Mouse (Mus musculus) spleen, postnatal 10 days (tissue): Measurements from ENCODE around the gene Gck.

Experiments
- DNase-seq, 2 experiments: peaks; one replicate each; pipeline ENCODE4 v3.0.0; 2021 to 2022; ENCODE audit warnings: low spot score in 2 of 2

Gck gene

GRCm38 (mm10) chr11:5949586-5950352 is at the start of gene Gck:
Gene Gck, minus strand, starts transcription at chr11:5950081.
- DNase-seq = peak in 1 of 2 experiments; percentile 24

GRCm38 (mm10) chr11:5998472-5998871 is 48.6 kb upstream of the Gck start:
- DNase-seq = no peak

GRCm38 (mm10) chr11:5995989-5996388 is 46.1 kb upstream of the Gck start:
- DNase-seq = peak; percentile 71 to 89

DNA sequence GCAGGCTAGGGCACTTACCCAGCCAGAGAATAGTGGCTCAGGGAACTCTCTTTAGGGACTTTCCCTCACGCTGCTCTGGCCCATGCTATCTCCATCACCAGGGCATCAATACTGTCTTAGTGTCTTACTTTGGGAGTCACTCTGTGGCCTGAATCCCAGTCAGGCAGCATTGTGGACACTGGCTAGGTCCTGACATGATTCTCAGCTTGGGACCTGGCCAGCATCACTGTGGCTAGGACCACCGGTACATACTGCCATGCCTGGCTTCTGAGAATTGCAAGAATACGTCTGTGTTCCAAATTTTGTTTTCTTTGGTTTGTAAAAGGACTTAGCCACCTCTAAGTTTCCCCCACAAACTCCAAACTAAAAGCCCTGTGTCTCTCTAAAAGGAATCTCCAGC is 45.0 kb upstream of the Gck start:
- DNase-seq = no peak

DNA sequence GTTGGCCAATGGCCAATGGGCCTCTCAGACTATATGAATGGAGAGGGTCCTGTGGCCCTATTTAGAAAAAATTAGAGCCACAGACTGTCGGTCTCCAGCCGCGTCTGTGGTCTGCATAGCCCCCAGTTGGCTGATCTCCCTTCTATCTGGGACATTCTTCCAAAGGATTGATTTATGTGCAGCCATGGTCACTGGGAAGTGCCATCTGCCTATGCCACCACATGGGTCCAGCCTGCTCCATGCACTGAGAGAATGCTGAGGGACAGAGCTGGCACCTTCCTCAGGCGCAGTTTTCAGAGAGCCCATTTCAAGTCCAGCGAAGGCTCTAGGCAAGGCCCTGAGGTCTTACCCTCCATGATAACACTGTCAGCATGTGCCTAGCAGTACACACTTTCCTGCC is 44.3 kb upstream of the Gck start:
- DNase-seq = no peak

- peak in 1 of 2 experiments; percentile 69 for DNase-seq
These were observed 41.0 kb upstream of the Gck start for GRCm38 (mm10) chr11:5990910-5991309.

DNA sequence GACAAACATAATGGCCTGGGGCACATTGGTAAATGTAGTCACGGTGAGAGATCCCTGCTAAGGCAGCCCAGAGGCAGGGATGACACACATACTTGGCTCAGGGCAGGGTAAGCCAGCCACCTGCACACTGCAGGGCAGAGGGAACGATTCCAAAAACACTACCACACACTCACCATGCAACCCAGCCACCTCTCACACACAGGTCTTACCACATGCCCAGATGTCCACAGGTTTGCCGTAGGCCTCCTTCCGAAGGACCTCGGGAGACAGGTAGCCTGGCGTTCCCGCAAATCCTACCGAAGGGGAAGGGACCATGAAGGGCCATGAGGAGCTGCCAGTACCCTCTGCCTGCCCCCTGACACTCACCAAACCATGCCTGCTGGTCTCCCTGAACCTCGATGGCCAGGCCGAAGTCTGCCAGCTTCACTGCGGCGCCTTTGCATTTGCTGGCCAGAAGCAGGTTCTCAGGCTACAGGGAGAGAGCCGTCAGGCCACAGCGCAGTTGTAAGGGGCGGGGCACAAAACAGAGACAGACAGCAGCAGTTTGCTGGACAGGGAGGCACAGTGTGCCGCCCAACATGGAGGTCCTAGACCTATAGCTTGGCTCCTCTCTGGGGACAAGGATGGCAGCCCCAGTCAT is 40.2 kb upstream of the Gck start:
- no peak for DNase-seq

DNA sequence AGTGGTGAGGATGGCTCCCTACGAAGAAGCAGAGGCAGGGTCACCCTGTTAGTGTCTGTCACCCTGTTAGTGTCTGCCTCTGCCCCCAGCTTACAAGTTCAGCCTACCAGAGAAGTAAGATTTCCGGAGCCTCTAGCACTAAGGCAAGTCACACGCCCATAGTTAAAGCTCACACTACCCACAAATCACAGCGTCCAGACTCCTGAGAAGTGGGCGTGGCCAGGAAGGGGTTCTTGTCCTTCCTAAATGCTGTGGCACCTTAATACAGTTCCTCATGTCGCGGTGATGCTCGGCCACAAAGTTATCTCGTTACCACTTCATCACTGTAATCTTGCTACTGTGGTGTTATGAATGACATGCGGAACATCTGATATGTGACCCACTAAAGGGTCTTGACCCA is 38.2 kb upstream of the Gck start:
- no peak for DNase-seq

GRCm38 (mm10) chr11:5983629-5984028 is 33.7 kb upstream of the Gck start:
- no peak for DNase-seq

DNA sequence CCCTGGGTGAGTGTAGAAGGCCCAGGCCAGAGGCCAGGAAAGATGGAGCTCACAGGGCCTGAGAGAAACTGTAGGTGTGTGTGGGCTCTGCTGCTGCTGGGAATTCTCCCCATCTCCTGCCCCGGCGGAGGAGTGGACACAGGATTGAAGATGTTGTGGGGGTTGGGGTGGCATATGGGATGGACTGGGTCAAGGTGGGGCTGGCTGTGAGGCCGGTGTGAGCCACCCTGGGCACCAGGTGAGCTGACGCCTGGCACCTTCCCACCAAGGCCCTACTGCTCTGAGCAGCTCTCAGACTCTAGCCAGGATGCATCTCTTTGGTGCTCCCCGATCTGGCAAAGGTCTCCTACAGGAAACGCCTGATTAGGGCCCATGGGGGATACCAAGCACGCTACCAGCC is 31.4 kb upstream of the Gck start:
- DNase-seq = no peak

GRCm38 (mm10) chr11:5980561-5980960 is 30.7 kb upstream of the Gck start:
- DNase-seq = no peak

DNA sequence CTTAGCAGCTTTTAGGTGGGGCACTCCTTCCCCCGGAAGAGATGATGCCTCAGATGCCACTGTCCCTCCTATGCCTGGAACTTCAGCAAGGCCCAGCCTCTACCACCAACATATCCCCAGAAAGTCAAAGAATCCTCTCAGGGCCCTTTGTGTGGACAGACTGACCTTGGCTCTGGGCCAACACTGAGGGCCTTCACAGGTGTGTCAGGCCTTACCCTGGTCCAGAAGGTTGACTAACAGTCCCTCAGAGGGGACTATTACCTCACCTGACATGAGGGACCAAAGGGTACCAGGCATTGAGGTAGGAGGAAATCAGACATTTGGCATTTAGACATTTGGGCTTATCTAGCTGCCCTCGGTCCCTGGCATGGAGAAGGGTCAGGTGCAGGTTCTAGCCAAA is 30.2 kb upstream of the Gck start:
- DNase-seq = no peak

- no peak for DNase-seq
These were observed 29.2 kb upstream of the Gck start for GRCm38 (mm10) chr11:5979088-5979487.

- DNase-seq = no peak
These were observed 26.2 kb upstream of the Gck start for GRCm38 (mm10) chr11:5976106-5976505.

DNA sequence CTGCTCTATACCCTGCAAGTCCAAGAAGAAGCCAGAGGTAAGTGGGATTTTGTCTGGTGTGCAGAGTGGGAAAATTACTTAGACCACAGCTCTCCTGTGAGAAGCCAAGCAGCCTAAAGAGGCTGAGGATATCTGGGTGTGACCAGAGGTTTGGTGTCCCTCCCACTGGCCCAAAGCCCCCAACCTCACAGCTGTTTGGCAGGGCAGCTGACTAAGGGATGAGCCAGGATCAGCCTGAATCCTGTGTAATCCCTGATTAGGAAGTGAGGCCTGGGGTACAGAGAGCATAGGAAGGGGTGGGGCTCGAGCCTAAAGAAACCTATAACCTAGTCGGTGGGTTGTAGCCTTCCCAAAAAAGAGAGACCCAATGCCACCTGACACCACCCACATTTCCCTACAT is 25.2 kb upstream of the Gck start:
- DNase-seq = no peak

DNA sequence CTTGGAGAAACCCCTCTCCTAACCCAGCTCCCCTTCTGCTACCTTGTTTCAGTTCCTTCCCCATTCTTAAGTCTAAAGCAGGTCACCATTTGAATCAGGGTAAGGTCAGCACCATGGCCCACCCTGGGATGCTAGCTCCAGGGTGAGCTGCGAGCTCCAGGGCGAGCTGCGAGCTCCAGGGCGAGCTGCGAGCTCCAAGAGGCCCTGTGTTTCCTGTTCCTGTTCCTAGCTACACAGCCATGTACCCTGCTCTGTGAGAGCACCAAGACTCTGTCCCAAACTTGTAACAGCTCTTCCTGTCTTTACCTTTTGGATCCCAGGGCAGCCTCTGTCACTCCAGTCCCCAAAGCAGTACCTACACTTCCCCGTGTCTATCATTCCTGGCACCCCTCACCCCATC is 24.2 kb upstream of the Gck start:
- DNase-seq = no peak

GRCm38 (mm10) chr11:5973151-5973550 is 23.3 kb upstream of the Gck start:
- no peak for DNase-seq

GRCm38 (mm10) chr11:5971202-5971601 is 21.3 kb upstream of the Gck start:
- DNase-seq = no peak

DNA sequence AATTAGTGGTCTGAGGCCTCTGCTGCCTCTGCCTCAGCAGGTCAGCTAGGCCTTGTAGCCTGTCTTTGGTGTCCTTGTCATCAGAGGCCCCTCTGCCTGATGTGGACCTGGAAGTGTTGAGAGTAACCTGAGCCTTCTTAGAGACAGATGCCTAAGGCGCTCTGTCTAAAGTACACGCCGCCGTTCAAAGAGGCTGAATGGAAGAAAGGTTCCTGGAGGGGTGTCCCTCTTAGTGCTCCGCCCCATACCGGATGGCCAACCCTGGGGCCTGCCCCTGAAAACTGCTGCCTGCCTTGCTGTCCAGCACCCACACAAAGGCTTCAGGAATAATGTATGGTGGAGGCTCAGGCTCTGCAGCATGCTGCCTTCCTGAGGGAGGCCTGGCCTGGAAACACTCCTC is 18.3 kb upstream of the Gck start:
- no peak for DNase-seq

GRCm38 (mm10) chr11:5966751-5967150 is 16.9 kb upstream of the Gck start:
- no peak for DNase-seq

GRCm38 (mm10) chr11:5965865-5966264 is 16.0 kb upstream of the Gck start:
- no peak for DNase-seq

DNA sequence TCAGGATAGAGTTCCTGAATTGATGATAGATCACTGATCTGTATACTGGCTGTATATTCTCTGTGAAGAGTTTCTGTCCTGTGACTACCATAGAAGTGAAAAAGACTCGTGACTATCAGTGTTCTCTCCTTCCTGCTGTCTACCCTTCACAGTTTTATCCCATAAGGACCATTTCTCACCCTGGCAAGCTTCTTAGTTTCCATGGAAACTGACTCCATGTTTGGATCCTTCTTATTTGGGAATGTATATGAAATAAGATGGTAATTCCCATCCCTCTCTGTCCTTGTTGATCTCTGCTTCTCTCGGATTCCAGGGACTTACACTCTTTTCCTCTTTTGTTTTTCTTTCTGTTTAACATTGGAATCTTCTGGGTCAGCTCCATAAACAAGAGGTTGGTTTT is 10.2 kb upstream of the Gck start:
- DNase-seq = no peak

DNA sequence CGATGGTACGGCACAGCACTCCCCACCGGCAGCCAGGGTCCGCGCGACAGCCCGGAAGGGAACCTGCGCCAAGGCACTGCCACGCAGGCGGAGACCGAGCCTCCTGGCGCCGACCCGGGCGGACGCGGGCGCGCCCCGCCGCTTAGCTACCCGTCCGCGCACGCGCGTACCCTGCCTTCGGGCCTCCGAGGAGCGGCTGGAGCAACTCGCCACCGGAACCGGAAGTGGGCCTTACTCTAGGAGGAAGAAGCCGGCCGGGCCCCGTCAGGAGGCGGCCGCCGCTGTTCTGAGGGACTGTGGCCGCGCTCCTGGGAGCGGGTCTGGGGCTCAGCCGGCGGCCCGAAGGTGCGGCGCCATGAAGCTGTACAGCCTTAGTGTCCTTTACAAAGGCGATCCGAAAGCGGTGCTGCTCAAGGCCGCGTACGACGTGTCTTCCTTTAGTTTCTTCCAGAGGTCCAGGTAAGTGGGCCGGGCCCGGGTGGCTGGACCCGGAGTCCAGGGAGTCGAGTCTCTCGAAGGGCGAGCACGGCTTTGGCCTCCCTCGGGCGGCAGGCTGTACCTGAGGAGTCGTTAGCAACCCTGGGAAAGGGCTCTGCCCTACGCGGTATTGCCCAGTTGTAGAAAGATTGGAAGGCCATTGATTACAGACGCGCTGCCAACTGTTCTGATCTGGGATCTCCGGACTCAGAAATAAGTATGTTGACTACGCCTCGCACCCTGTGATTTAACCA is 5.8 kb upstream of the Gck start, which contains the start of gene Ykt6:
Gene Ykt6, plus strand, starts transcription at position 148 of the 731 bp plus-strand sequence.
- peak; percentile 86 to 94 for DNase-seq
